Mouse (Mus musculus): ENCODE data around the gene Rtn1.

Gene Rtn1

DNA sequence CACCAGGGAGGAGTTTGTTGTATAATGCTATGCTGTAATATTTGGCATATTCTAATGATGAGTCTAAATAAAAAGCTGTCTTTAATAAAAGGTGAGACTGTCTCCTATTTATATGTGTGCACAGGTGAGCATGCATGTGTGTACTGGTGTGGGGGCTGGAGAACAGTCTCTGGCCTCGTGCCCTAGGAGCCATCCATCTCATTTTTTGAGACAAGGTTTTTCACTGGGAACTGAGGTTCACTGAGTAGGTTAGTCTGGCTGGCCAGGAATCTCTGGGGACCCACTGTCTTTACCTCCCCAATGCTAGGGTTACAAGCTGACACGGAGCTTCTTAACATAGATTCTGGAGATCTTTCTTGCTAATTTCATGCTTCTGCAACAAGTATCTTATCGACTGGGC is 176.7 kb downstream of the Rtn1 start:
- no peak for DNase-seq (ENCODE audit: low read depth, low spot score)

DNA sequence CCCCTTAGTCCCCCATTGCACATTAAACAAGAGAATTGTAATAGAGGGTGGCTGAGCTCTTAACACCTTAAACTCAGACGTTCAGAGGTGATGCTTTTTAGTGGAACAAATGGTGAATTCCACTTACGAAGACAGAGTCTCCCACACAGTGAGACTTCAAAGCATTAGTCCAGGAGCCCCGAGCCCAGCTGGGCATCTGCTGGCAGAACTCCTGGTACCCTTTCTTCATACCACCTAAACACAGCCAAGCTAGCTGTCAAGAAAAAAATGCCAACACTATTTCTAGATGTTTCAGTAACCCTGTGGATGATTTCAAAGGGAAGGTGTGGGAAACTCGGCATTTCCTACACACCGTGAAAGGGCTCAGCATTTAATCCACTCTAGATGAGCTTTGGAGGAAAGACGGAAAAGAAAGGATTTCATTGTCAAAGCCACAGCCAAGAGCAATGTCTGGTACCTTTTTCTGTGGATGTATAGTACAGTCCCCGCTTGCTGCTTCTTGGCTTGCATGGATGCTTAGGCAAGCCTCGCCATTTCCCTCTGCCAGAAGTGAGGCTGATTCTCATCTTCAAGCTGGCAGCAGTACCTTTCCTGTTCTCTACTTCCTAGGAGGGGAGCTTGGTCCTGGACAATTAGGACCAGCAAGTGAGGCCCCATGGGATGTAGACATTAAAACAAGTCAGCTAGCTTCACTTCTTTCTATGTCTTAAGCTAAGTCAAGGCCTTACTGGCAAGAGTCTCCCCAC is 179.2 kb downstream of the Rtn1 start:
- DNase-seq (ENCODE audit: low read depth, low spot score) = no peak

DNA sequence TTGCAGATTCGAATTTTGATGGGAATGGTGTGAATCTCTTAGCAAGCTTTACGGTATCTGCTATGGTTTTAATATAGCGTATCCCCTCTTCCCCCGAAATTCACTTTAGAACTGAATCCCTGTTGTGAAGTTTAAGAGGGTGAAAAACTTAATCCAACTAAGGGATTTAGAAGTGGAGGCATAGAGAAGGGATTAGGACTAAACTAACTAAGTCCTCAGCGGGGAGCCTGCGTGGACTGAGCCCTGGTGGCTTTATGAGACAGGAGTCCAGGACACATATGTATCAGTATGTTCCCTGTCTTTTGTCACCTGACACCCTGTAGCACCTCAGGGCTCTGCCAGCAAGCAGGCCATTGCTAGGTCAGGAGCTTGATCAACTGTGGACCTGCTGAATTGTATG is 181.1 kb downstream of the Rtn1 start:
- DNase-seq (ENCODE audit: low read depth, low spot score) = no peak

DNA sequence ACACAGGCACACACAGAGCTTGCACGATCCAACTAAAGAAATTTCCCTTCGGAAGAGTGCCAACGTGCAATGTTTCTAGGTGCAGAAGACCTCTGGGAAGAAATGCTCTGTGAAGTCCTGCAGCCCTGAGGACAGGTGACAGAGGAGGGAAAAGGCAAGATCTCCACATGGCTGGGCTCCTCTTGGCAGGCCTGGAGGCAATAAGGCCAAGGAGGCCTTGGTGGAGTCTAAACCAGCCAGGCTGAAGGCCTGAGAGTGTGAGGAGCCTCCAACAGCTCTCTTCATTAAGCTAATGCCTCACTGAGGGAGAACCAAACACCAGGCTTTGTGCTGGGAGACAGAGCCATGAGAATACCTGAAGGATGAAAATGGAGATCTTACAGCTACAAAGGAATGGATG is 183.5 kb downstream of the Rtn1 start:
- no peak for DNase-seq (ENCODE audit: low read depth, low spot score)

DNA sequence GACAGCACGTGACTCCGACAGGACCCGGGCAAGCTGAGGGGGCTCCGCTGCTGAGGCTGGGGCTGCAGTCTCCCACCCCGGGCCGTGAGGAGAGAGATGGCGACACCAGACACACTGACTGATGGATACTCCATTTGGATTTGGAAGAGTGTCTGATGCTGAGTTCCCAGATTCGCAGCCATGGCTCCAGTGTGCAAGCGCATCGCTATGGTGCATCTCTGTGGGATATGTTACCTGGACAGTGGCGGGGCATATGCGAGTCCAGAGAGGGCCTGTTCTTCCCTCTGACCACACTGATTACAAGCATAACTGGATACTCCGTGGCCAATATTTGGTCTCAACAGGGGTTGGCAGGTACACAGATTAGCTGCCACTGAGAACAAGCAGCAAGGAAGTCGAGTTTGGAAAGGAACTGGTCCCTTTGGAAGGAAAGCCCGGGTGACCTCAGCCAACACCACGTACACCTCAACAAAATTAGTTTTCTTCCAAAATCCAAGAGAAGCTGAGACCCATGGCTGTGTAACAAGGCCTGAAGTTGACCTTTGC is 185.2 kb downstream of the Rtn1 start:
- no peak for DNase-seq (ENCODE audit: low read depth, low spot score)

DNA sequence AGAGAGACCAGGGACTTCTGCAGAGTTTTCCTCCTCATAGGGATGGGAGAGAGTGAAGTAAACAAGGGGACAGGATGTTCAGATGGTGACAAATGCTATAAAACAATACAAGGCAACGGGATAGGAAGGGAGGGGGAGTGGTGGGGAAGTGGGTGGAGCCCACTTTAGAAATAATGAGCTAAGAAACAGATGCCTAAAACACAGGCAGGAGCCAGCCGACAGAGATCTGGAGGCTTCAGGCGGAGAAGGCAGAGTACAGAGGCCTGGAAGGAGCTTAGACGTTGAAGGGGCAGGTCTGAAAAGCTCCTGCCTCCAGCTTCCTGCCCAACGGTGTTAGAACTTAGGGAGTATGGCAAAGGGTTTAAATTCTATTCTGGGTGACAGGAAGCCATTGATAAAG is 195.3 kb downstream of the Rtn1 start:
- DNase-seq (ENCODE audit: low read depth, low spot score) = no peak

DNA sequence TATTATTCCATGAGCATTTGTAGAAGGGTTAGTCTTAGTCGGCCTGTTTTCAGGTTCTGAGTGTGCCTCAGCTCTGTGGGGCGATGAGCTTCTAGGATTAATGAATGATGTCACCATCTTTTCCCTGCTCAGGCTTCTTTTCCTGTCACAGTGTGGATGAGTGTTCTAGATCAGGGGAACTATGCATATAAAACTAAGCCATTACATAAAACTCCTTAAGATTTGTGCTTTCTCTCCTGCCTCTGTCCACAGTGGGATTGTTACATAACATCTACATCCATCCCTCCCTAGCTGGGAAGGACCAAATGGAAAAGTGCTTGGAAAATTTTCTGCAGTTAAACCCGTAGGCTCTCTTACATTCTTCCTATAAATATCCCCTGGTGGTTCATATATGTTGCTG is 208.0 kb downstream of the Rtn1 start:
- DNase-seq (ENCODE audit: low read depth, low spot score) = no peak

DNA sequence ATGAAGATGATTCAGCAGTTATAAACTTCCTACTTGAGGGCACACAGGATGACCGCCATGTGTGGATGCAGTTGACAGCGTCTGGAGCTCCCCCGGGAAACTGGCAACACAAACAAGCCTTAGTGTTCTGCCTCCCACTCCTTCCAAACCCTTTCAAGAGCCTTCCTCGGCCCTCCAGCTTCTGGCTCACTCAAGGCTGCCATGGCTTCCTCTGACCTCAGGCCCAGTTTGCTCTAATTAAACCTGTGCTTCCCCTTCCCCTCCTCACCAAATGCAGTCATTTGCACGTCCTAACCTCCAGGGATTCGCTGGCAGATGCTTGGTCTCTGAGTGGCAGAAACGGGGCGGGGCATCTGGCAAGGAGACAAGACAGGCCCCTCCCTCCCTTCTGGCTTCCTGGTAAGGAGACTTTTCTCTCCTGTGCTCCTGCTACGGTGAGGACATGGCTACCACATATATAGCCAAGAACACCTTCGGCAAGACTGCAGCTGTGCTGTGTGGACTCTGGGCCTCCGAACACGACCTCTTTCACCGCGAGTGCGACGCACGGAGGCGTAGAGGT is 210.8 kb downstream of the Rtn1 start:
- no peak for DNase-seq (ENCODE audit: low read depth, low spot score)

DNA sequence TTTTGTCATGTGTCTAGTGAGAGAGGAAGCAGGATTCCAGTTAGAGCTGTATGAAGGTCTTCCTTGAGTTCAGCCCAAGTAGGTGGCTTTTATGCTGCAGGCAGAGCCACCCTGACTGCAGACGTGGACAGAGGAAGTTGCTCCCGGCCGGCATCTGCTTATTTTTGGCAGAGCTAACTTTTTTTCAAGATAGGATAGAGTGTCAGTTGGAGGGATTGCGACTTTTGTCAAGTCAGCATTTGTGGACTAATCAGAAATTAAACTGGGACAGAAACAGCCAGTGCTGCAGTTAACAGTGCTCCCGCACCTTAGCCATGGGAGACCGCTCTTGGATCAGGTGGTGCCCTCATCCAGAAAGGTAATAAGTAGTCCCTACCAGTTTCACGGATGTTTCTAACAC is 211.4 kb downstream of the Rtn1 start:
- no peak for DNase-seq (ENCODE audit: low read depth, low spot score)

DNA sequence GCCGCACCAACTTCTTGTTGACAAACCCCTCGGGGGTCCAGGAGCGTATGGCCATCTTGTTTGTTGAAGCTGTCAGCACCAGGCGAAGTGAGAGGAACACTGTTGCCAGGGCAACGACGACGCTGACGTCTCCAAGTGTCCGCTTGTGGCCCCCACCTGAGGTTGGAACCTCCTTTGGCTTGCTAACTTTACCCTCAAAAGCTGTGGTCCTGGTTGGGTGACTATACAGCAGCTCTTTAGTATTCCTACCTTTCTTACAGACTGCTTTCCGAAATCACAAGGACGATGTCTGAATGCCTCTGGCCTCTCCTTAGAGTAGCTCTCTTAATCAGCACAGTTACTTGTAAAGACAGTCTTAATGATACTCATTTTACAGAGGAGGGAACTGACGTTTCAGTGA is 223.9 kb downstream of the Rtn1 start, which contains the start of gene Ccdc175:
TSS of gene Ccdc175 (minus strand) at position 101 of the 400 bp plus-strand sequence.
- no peak for DNase-seq (ENCODE audit: low read depth, low spot score)

DNA sequence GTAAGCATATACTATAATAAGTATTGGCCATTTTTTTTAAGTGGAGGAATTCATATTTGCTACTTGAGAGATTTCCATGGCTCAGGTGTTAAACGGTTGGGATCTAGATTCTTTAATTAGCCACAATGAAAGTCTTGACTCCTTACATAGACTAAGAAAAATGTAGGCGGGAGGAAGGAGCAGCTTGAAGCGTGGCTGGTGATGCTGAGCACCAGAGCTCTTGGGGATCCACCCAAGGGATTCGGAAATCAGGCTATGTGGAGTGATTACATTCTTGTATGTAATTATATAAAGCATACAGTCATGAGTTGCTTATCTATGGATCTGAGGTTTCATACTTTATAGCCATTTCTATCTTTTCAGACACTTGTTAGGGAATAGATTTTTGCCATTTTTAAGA is 229.3 kb downstream of the Rtn1 start:
- no peak for DNase-seq (ENCODE audit: low read depth, low spot score)

DNA sequence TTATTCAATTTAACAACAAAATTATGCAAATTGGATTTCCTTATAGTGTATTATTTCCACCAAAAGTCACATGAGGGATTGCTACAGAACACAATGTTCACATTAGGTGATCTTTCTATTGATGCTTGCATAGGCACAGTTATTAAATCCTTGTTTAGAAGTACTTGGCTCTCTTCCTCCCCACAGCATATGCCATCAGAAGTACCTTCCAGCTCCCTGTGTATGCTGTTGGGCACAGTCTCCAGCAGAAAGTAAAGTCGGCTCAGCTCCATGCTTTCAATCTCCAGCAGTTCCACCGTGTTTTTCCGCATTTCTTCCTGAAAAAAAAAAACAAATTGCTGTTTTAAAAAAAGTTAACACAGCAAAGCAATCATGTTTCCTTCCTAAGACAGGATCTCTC is 230.5 kb downstream of the Rtn1 start:
- no peak for DNase-seq (ENCODE audit: low read depth, low spot score)
